Mouse (Mus musculus) layer of hippocampus, postnatal 14 days (tissue): ENCODE measurements at regions not wholly inside any gene's neighbourhood (a gene's known extent, or its start where the extent isn't known, plus 50 kb on each side); places are given as distances from the start of the nearest gene placed in this dataset.

Experiments
- DNase-seq, 2 experiments: peaks; one replicate each; pipeline ENCODE4 v3.0.0; 2021 to 2022; ENCODE audit warnings: low spot score in 2 of 2, mixed read lengths in 1 of 2

GRCm38 (mm10) chr1:190309831-190310230 is 139.3 kb upstream of the Prox1 start:
- DNase-seq: no peak

- no peak for DNase-seq
Observed at GRCm38 (mm10) chr1:190307751-190308150, 137.2 kb upstream of the Prox1 start.

GRCm38 (mm10) chr1:190297666-190298327 is 127.3 kb upstream of the Prox1 start:
- no peak for DNase-seq

DNA sequence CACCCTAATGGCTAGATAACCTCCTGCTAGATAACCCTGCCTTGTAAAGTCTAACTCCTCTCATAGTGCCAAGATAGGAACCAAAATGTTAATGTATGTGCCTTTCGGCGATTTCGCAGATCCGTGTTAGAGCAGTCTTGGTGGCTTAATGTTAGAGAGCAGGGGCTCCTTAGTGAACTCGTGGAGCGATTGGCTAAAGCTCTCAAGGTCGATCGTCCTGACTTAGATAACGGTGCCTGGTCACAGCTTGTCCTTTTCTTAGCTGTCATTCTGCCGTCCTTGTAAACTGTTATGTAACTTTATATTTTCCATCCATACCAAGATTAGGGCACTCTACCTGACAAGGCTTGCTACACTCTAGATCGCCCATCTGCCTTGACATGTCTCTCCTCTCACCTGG is 119.5 kb upstream of the Prox1 start:
- DNase-seq: no peak

- no peak for DNase-seq
Observed at GRCm38 (mm10) chr1:190286481-190287145, 116.1 kb upstream of the Prox1 start.

DNA sequence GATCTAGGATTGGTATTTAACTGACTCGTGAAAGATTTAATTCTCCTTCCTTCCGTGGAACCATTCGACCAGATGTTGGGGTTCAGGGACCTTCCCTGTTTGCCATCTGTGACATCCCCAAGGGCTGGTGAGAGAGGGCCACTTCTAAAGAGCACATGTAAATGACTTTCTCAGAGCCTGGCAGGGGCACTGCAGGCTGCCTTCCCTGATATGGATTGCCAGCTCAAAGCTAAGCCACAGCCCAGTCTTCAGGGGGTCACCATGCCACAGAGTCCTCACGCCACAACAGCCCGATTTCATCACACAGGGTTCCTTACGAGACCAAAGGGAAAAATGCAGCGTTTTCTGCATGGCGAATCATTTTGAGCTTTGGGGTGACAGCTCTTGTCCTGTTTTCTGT is 115.1 kb upstream of the Prox1 start:
- no peak for DNase-seq

GRCm38 (mm10) chr1:190285049-190285448 is 114.5 kb upstream of the Prox1 start:
- no peak for DNase-seq

DNA sequence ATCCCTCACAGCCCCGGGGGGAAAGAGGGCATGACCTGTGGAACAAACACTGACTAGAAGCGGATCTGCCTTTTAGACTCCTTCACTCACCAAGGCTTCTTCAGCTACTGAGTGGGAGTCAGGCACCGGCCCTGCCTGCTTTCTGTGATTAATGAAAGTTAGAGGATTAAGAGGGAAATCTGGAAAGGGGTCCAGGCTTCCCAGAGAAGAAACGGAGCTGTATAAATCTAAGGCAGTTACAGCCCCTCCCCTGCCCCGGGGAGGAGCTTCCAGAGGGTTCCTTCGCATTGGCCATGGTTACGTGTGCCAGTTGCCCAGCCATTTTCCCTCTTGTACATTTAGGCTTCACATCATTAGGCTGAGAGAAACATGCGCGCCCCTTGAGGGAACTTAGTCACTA is 113.6 kb upstream of the Prox1 start:
- DNase-seq: no peak

- peak in 1 of 2 experiments; percentile 33 for DNase-seq
Observed at GRCm38 (mm10) chr1:190280081-190280858, 109.8 kb upstream of the Prox1 start.

- peak; percentile 46 to 61 for DNase-seq
Observed at GRCm38 (mm10) chr1:190274911-190275310, 104.4 kb upstream of the Prox1 start.

- no peak for DNase-seq
Observed at GRCm38 (mm10) chr1:190270784-190271385, 100.4 kb upstream of the Prox1 start.

GRCm38 (mm10) chr1:190269181-190269580 is 98.7 kb upstream of the Prox1 start:
- DNase-seq: no peak

DNA sequence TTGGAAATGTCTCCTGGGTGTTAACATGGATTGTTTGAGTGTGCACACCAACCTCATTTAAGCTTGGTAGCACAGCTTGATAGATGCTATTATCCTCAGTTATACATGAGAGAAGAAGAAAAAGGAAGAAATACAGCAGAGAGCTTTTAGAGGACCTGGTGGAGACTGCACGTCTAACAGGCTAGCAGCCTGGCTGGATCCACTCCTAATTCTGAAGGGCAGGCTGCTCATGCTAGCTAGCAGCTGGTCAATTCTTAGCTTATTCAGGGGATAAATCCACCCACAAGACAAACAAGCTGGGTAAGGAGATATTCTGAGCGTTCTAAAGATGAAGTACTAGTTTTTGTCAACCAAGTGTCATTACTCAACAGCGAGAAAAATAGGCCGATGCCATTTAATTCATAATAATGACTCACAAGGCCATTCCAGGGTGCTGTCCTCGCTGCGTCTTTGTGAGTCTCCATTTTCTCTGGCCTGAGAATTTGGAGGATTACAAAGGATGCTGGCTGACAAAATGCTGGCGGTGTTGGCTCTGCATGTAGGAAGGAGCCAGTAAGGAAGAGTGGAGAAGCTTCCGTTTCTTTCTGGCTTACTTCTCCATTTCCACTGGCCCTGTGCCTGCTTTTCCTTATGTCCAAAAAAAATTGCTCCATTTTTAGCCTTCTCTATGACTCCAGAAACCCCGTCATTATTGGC is 94.7 kb upstream of the Prox1 start:
- DNase-seq: no peak

DNA sequence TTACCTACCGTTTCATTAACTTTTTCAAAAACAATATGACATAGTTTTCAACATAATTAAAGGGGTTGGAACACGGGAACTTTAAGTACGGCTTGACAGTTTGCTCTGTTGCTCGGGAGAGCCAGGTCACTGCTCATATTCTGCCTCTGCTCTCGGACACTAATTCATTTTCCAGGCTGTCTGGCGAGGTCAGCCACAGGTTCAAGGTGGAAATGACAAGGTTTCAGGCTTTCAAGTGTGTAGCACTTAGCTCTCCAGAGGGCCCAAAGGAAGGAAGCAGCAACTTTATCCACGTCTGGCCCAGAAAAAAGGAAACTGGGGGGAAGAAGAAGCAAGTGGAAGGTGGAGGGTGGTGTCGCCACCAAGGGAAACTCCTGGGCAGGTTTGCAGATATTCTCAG is 94.0 kb upstream of the Prox1 start:
- no peak for DNase-seq

- no peak for DNase-seq
Observed at GRCm38 (mm10) chr1:190263620-190264019, 93.1 kb upstream of the Prox1 start.

GRCm38 (mm10) chr1:190259576-190259975 is 89.1 kb upstream of the Prox1 start:
- peak; percentile 50 for DNase-seq

DNA sequence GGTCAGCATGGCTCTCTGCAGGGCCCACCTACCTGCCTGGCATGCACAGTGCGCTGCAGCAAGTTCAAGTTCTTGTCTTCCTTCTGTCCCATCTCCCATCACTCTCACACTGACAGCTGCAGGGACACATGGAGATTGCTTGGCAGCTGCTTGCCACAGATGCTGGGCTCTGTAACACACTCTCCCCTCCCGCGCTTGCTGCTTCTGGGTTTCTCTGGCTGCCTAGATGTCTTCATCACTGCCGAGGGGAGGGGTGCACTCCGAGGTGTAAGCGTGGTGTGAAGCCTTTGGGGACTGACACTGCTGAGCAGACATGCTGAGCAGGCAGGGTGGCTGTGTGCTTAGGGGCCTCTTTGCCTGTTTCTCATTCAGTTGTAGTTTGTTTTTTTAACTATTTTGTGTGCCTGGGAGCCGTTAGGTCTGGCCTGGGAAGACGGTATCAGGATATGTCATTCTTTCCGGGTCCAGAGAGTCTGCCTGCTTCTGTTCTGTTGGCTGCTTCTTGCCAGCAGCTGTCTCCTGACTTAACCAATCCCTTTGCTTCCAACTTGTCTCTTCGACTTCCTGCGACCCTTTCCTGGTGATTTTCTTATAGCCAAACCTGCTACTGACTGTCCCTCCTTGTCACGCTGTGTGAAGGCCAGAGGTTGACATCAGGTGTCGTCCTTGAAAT is 80.2 kb upstream of the Prox1 start:
- peak in 1 of 2 experiments; percentile 34 for DNase-seq

GRCm38 (mm10) chr1:190242526-190242925 is 72.0 kb upstream of the Prox1 start:
- no peak for DNase-seq

- peak; percentile 19 to 51 for DNase-seq
Observed at GRCm38 (mm10) chr1:190239796-190240195, 69.3 kb upstream of the Prox1 start.

GRCm38 (mm10) chr1:190230866-190231265 is 60.4 kb upstream of the Prox1 start:
- no peak for DNase-seq

DNA sequence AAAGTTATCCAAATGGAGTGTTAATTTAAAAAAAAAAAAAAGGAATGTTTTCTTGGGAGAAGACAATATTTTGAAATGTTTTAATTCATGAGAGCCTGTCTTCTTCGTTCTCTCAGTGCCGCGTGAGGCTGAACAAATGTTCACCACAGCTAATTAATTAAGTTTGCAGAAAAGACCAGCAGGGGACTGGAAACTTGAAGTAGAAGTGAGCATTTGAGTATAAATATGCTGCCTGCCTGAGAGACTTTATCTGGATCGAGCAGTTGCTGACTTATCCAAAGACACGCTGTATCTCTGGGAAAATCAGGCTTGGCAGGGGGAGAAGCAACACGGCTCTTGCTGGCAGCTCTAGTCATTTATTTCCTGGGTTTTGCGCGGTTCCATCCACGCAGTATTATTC is 49.9 kb upstream of the Prox1 start:
- DNase-seq: peak in 1 of 2 experiments; percentile 48
